Mouse (Mus musculus) spleen, embryonic (tissue): ENCODE data around the gene Pax2.

Experiments used
- CTCF ChIA-PET: fragments of 350-600 bp; sonication (Branson Sonifier 250); formaldehyde crosslinking; loops from one replicate; lab custom pipeline; 2022; lab: Charles Lee

The Pax2 gene

GRCm38 (mm10) chr19:44755693-44756420 lies at the start of gene Pax2:
TSS of gene Pax2 (plus strand) at chr19:44756045.
- CTCF ChIA-PET = no interaction called here

GRCm38 (mm10) chr19:44708885-44709284 lies 47.0 kb upstream of the Pax2 start:
- CTCF ChIA-PET = no interaction called here

DNA sequence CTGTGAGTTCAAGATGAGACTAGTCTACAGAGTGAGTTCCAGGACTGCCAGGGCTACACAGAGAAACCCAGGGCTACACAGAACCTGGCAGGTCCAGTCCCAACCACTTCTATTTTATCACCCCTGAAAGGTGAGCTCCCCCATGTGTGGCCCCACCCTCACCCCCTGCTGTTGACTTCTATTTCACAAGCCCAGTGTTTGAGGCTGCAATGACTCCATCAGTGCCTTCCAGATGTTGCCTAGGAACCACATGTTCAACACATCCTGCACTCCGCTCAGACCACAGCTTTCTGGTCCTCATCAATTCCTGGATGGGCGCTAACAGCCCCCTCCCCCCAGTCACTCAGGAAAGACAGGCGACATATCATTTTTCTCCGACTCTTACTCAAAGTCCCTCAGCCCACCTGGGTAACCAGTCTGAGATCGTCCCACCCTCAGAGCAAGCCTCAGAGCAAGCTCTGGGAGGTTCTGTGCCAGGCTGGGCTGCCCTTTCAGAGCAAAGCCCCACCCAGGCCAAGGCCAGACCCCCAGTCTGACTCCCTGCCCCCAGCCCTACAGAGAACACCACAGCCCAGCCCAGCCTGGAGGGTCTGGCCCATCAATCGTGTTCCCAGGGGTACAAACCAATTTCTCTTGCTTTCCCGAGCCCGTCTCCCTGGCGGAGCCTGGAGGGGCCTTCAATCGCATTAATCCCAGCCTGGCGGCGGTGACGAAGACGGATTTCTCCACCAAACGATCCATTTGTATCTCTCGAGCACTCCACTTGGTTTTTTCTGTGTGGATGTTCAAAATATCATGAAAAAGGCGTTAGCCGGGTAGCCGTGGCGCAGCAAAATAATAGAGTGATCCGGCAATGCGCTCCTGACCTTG lies 38.9 kb upstream of the Pax2 start:
- CTCF ChIA-PET = no interaction called here

GRCm38 (mm10) chr19:44719292-44720193 lies 36.3 kb upstream of the Pax2 start:
- CTCF ChIA-PET = no interaction called here

- CTCF ChIA-PET = no interaction called here
These were observed 35.7 kb upstream of the Pax2 start for GRCm38 (mm10) chr19:44720194-44720521.

- CTCF ChIA-PET = no interaction called here
These were observed 32.0 kb upstream of the Pax2 start for GRCm38 (mm10) chr19:44723611-44724440.

- CTCF ChIA-PET = no interaction called here
These were observed 29.7 kb upstream of the Pax2 start for GRCm38 (mm10) chr19:44725951-44726791.

DNA sequence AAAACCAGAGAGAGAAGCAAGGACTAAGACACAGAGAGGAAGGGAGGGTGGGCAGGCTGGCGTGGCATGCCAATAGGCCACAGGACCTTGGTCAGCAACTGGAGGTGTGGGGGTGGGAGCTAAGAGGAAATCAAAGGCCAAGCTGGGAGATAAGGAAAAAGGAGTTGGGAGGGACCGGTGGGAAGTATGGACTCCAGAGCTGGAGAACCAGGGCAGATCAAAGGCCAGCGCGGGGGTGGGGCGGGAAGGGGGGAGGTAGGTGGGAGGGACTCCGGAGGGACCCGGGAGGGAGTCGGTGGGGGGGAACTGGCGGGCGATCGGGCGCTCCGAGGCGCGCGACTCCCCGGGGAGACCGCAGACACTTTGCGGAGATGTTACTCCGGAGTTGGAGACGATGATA lies 21.7 kb upstream of the Pax2 start:
- CTCF ChIA-PET = no interaction called here

DNA sequence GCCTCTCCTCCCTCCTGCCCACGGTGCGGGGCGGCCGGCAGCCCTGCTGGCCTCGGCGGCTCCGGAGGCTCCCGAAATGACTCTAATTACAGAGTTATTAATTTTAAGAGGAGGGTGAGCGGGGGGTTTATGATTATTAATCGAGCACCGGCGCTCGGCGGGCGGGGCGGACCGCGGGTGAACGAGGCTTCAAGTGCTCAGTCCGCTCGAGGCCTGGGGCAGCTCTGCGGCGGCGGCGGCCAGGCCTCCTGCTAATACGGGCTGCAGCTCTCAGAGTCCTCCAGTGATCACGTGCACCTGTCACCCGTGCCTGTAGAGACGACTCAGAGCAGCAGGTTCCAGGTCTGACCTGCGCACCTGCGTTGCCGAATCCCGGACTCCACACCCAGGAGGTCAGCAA lies 21.2 kb upstream of the Pax2 start:
- CTCF ChIA-PET = no interaction called here

GRCm38 (mm10) chr19:44740300-44740699 lies 15.5 kb upstream of the Pax2 start:
- CTCF ChIA-PET = no interaction called here

- CTCF ChIA-PET = no interaction called here
These were observed 14.6 kb upstream of the Pax2 start for GRCm38 (mm10) chr19:44741091-44741763.

- CTCF ChIA-PET = no interaction called here
These were observed 14.1 kb upstream of the Pax2 start for GRCm38 (mm10) chr19:44741764-44742127.

- CTCF ChIA-PET = no interaction called here
These were observed 13.5 kb upstream of the Pax2 start for GRCm38 (mm10) chr19:44742131-44743020.

GRCm38 (mm10) chr19:44743021-44743415 lies 12.8 kb upstream of the Pax2 start:
- CTCF ChIA-PET = no interaction called here

GRCm38 (mm10) chr19:44743961-44744520 lies 11.8 kb upstream of the Pax2 start:
- CTCF ChIA-PET = no interaction called here

- CTCF ChIA-PET = no interaction called here
These were observed 10.1 kb upstream of the Pax2 start for GRCm38 (mm10) chr19:44745741-44746140.

DNA sequence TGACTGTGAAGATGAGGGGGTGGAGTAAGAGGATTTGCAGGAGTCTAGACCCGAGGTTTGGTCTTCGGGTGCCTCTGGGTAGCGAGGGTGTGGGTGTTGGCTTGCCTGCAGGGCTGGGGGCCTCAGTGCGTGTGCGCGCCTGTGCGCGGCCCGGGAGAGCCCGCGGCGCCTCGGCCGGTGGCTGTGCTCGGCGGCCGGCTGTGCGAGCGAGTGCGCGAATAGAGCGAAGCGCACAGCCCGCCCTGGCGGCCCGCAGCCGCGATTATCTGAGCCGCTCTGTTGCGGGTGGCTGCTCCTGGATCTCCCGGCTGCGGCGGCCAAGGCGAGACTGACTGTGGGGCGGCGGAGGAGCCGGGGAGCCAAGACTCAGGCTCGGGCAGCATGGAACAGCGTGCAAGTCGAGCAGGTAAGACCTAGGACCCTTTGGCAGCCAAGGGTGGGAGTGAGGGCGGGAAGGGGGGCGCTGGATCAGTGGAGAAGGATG lies 9.3 kb upstream of the Pax2 start:
- CTCF ChIA-PET = no interaction called here

- CTCF ChIA-PET = no interaction called here
These were observed 8.4 kb upstream of the Pax2 start for GRCm38 (mm10) chr19:44747471-44747870.
